Mouse (Mus musculus) liver, embryonic 13.5 days (tissue): ENCODE measurements around the gene Slc25a45. TPM values are rescaled to one million over a fixed set of nuclear protein-coding genes. Genes with fewer than 3 reads are reported as not detected.

Experiments used
- ATAC-seq: fragments of 200-750 bp; cut with Nextera tagmentation; 2 replicates; pipeline ENCODE4 v1.8.0; 2017; ENCODE audit warnings: low read depth, mild to moderate bottlenecking, moderate number of reproducible peaks, moderate library complexity
- DNase-seq: peaks from one replicate; pipeline ENCODE4 v3.0.0; 2022
- H3K27ac ChIP-seq: fragments of 300-500 bp; sonication (generic); 2 replicates; pipeline ENCODE4 v1.5.1; 2015; ENCODE audit warnings: moderate library complexity, mild to moderate bottlenecking, inconsistent platforms
- H3K27me3 ChIP-seq: fragments of 300-500 bp; sonication (generic); 2 replicates; pipeline ENCODE4 v1.6.1; 2015; ENCODE audit warnings: mild to moderate bottlenecking, inconsistent platforms
- H3K36me3 ChIP-seq: fragments of 300-500 bp; sonication (generic); 2 replicates; pipeline ENCODE4 v1.6.1; 2015; ENCODE audit warnings: mild to moderate bottlenecking, inconsistent platforms
- H3K4me1 ChIP-seq: fragments of 300-500 bp; sonication (generic); replicated peaks from 2 replicates; pipeline ENCODE4 v1.6.1; 2015; ENCODE audit warnings: inconsistent platforms
- H3K4me2 ChIP-seq: fragments of 300-500 bp; sonication (generic); 2 replicates; pipeline ENCODE4 v1.6.1; 2015; ENCODE audit warnings: inconsistent platforms, mild to moderate bottlenecking, moderate library complexity
- H3K4me3 ChIP-seq: fragments of 300-500 bp; sonication (generic); replicated peaks from 2 replicates; pipeline ENCODE4 v1.5.1; 2015; ENCODE audit warnings: mild to moderate bottlenecking, inconsistent platforms
- H3K9ac ChIP-seq: fragments of 300-500 bp; sonication (generic); 2 replicates; pipeline ENCODE4 v1.6.1; 2015; ENCODE audit warnings: mild to moderate bottlenecking, inconsistent platforms
- H3K9me3 ChIP-seq: fragments of 300-500 bp; sonication (generic); replicated peaks from 2 replicates; pipeline ENCODE4 v1.6.1; 2016; ENCODE audit warnings: inconsistent platforms
- WGBS: fragments of 180-500 bp; shearing (Covaris S2); methylation state at CpG from one replicate; pipeline ENCODE4 v1.1.7; 2015; ENCODE audit not compliant: insufficient replicate concordance; 5-methylcytosine and 5-hydroxymethylcytosine counted together
- polyA plus RNA-seq: library from polyadenylated mRNA; unstranded; fragments of >200 nt; fragmentation: Nextera tagmentation; extraction: Ambion mirVana; gene quantifications from 2 replicates; pipeline ENCODE4 v1.2.1, GENCODE M21; 2015

Slc25a45 gene
- polyA plus RNA-seq, 1 experiment from 2014 or later, result 5.7 TPM

GRCm38 (mm10) chr19:5841999-5842784 is 35.4 kb upstream of the Slc25a45 start:
- 61% methylated on average over 5 of the region's 5 CpGs for WGBS
- Histone ChIP-seq H3K4me2 (peak overlapping the region; percentile 84), H3K4me3 (peak overlapping the region; percentile 66), H3K9me3 (no peaks in the 10 kb centered on the region), H3K9ac (peak overlapping the region; percentile 89), H3K27ac (peak overlapping the region; percentile 99), H3K27me3 (no peaks in the 10 kb centered on the region), H3K36me3 (no peaks in the 10 kb centered on the region), H3K4me1 (peaks cover 87% of the 10 kb centered on the region)
- ATAC-seq (no peak), DNase-seq (peak; percentile 13)

DNA sequence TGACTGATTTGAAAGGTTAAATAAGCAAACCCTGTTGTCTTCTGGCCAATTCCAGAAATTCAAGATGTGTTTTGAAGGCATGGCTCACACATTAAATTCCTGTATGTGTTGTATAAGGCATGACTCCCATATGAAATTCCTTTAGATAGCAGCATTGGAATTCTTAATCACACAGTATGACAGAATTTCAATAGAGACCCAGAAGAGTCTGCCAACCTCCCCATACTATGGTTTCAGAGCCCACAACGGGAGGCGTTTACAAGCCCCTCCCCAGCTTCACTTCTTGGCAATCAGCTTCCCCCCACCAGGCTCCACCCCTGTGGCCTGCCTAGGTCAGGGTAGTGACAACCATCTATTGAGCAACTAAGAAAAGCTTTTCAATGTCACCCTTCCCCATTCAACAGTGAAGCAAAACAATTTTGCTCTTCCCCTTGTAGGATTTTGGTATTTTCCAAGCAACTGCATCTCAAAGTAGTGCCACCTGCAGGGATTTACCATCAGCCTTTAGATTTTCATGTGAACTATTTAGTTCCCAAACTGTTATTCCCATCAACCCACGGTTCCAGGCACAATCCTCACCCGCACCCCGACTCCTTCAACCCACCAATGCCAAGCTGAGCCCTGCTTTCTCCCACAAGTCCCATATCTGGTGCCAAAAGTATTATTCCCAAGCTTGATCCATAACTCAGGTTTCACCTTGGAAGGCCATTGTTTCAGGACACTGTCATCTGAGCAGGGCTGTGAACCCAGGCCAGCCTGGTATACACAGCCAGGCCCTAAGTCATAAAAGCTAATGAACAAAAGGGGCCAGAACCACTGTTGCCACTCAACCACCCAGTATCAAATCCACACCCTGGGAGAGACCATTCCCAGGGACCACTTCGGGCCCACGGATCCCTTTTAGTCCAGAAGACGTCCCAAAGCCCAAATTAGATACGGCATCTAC is 34.5 kb upstream of the Slc25a45 start:
- peaks cover 91% of the 10 kb centered on the region for H3K4me1 ChIP-seq
- H3K9me3 ChIP-seq, result no peaks in the 10 kb centered on the region
- no peaks in the 10 kb centered on the region for H3K27me3 ChIP-seq
- peak overlapping the region; percentile 89 for H3K9ac ChIP-seq
- 35% methylated on average over 9 of the region's 9 CpGs for WGBS
- no peak for ATAC-seq
- peak overlapping the region; percentile 66 for H3K4me3 ChIP-seq
- no peaks in the 10 kb centered on the region for H3K36me3 ChIP-seq
- peak overlapping the region; percentile 84 for H3K4me2 ChIP-seq
- peak overlapping the region; percentile 99 for H3K27ac ChIP-seq
- DNase-seq, result peak; percentile 45

- Histone ChIP-seq H3K9me3 (no peaks in the 10 kb centered on the region), H3K27ac (peak overlapping the region; percentile 99), H3K4me3 (peak overlapping the region; percentile 66), H3K36me3 (no peaks in the 10 kb centered on the region), H3K4me2 (peak overlapping the region; percentile 84), H3K4me1 (peaks cover 96% of the 10 kb centered on the region), H3K27me3 (no peaks in the 10 kb centered on the region), H3K9ac (peak overlapping the region; percentile 89)
- peak; percentile 22 for ATAC-seq
- WGBS, result 30% methylated on average over 30 of the region's 30 CpGs
- peak; percentile 67 for DNase-seq
Measured at GRCm38 (mm10) chr19:5843781-5844691, 33.6 kb upstream of the Slc25a45 start.

GRCm38 (mm10) chr19:5844831-5845318 is 32.7 kb upstream of the Slc25a45 start:
- 29% methylated on average over 12 of the region's 12 CpGs for WGBS
- H3K9me3 ChIP-seq, result no peaks in the 10 kb centered on the region
- H3K9ac ChIP-seq, result peak overlapping the region; percentile 89
- H3K36me3 ChIP-seq, result no peaks in the 10 kb centered on the region
- peaks cover 97% of the 10 kb centered on the region for H3K4me1 ChIP-seq
- H3K27ac ChIP-seq, result peak overlapping the region; percentile 99
- ATAC-seq (no peak), DNase-seq (peak; percentile 52)
- peak overlapping the region; percentile 66 for H3K4me3 ChIP-seq
- peak overlapping the region; percentile 84 for H3K4me2 ChIP-seq
- no peaks in the 10 kb centered on the region for H3K27me3 ChIP-seq

DNA sequence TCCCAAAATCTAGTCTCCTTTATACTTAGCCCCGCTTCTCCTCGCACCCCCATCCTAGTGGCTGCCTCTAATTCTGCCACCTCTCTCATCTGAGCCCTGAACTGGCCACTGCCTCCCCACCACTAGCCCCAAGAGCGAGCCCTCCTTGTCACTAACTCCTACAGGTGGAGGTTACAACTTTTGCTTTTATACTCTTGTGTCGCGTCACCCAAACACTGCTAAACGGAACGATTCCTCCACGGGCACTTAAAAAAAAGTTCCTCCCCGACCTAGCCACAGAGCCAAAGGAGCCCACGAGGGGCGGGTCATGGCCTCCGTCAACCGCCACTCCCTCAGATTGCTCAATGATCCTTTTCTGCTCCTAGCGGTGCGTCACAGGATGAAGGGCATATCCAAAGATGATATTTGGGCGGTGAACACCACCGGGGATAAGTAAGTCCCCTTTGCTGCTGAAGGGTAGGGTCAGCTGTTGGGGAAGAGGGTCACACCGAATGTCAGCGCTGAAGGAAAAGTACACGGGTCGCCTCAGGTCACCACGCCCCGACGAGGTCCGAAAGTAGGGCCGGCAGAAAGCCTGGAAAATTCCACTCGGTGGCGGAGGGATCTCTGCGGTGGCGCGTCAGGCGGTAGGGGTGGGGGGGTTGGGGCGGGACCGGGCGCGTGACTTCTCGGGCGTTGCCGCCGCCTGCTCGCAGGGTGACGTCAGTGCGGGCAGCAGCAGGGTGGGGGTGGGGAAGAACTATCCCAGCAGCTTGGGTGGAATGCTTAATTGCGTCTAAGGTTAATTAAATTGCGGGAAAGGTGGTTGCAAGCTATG is 32.1 kb upstream of the Slc25a45 start:
- H3K36me3 ChIP-seq, result no peaks in the 10 kb centered on the region
- H3K4me2 ChIP-seq, result peak overlapping the region; percentile 84
- H3K4me3 ChIP-seq, result peak overlapping the region; percentile 66
- H3K27me3 ChIP-seq, result no peaks in the 10 kb centered on the region
- DNase-seq (peak; percentile 91), ATAC-seq (peak; percentile 32)
- peaks cover 97% of the 10 kb centered on the region for H3K4me1 ChIP-seq
- H3K9ac ChIP-seq, result peak overlapping the region; percentile 89
- H3K9me3 ChIP-seq, result no peaks in the 10 kb centered on the region
- peak overlapping the region; percentile 99 for H3K27ac ChIP-seq
- 2% methylated on average over 45 of the region's 45 CpGs for WGBS

DNA sequence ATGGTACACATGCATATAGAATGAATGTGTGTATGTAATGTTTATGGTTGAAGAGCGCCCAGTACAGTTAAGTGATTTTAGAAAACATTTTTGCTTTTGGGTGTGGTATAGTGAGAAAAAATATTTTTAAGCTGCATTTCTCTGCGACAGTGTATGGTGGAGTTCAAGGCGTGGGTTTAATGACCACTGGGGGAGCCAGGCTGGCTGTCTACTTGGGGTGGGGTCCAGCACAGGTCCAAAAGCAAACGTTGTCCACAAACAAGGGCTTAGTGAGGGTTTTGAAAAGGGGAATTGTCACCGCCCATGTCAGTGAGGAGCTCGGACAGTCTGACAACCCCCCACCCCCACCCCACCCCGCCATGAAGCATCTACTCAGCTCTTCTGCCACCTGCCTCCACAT is 31.5 kb upstream of the Slc25a45 start:
- H3K27me3 ChIP-seq, result no peaks in the 10 kb centered on the region
- peaks cover 97% of the 10 kb centered on the region for H3K4me1 ChIP-seq
- ATAC-seq, result no peak
- H3K9ac ChIP-seq, result peak overlapping the region; percentile 85
- H3K27ac ChIP-seq, result peak overlapping the region; percentile 99
- DNase-seq, result no peak
- H3K4me3 ChIP-seq, result peak overlapping the region; percentile 66
- H3K9me3 ChIP-seq, result no peaks in the 10 kb centered on the region
- 2% methylated on average over 7 of the region's 7 CpGs for WGBS
- no peaks in the 10 kb centered on the region for H3K36me3 ChIP-seq
- H3K4me2 ChIP-seq, result peak overlapping the region; percentile 84

GRCm38 (mm10) chr19:5846557-5847305 is 30.9 kb upstream of the Slc25a45 start:
- 9% methylated on average over 16 of the region's 16 CpGs for WGBS

GRCm38 (mm10) chr19:5847306-5847796 is 30.3 kb upstream of the Slc25a45 start:
- Histone ChIP-seq H3K9me3 (no peaks in the 10 kb centered on the region), H3K27me3 (no peaks in the 10 kb centered on the region), H3K36me3 (peaks cover 5% of the 10 kb centered on the region), H3K27ac (peak overlapping the region; percentile 99), H3K4me1 (peaks cover 97% of the 10 kb centered on the region), H3K9ac (peak overlapping the region; percentile 85), H3K4me3 (peak overlapping the region; percentile 66), H3K4me2 (peak overlapping the region; percentile 84)
- 49% methylated on average over 4 of the region's 4 CpGs for WGBS
- ATAC-seq (no peak), DNase-seq (peak; percentile 58)

More at GRCm38 (mm10) chr19:5846557-5847305, 30.9 kb upstream of the Slc25a45 start:
- DNase-seq, result peak; percentile 79
- Histone ChIP-seq H3K4me2 (peak overlapping the region; percentile 84), H3K9me3 (no peaks in the 10 kb centered on the region), H3K9ac (peak overlapping the region; percentile 85), H3K27ac (peak overlapping the region; percentile 99), H3K4me3 (peak overlapping the region; percentile 66), H3K4me1 (peaks cover 97% of the 10 kb centered on the region), H3K27me3 (no peaks in the 10 kb centered on the region), H3K36me3 (no peaks in the 10 kb centered on the region)
- peak; percentile 47 for ATAC-seq

DNA sequence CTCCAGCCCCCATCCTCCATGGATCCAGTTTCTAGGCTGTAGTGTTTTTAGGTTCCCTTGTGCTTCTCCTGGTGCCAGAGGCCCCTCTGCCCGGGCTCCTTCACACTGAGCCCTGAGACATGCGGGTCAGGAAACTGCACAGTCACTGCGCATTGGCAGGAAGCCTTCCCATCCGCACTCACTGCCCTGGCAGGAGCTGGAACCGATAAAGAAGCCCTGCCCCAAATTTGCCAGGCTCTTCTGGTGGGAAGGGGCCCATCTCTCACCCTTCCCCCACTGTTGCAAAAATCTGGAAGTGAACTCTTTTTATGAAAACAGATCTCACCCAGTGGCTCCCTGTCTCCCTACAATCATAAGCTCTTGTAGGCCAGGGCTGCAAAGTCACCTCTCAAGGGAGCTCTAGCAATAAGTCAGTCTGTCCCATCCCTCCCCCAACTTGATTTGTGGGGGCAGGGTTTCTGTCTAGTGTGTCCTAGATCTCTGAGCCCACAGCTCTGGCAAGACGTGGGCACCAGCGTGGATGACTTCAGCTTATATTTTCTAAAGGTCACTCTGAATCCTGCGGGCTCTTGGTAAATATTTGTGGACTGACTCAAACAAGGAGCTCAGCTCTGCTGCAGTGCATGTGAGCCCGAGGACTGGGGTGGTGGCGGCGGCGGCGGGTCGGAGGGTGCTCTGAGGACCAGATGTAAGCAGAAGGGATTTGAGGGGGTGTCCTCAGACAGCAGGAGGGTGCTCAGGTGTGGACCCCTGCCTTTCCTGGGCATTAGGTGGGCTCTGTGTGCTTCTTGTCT is 29.4 kb upstream of the Slc25a45 start:
- H3K9ac ChIP-seq, result peak overlapping the region; percentile 85
- peaks cover 13% of the 10 kb centered on the region for H3K36me3 ChIP-seq
- H3K9me3 ChIP-seq, result no peaks in the 10 kb centered on the region
- H3K27me3 ChIP-seq, result no peaks in the 10 kb centered on the region
- 27% methylated on average over 14 of the region's 14 CpGs for WGBS
- H3K27ac ChIP-seq, result peak overlapping the region; percentile 99
- H3K4me1 ChIP-seq, result peaks cover 94% of the 10 kb centered on the region
- DNase-seq (peak; percentile 79), ATAC-seq (peak; percentile 62)
- peak overlapping the region; percentile 84 for H3K4me2 ChIP-seq
- peak overlapping the region; percentile 66 for H3K4me3 ChIP-seq
